Comparison of ENCODE assay signal across 8 mouse cellular contexts in the genomic region with DNA sequence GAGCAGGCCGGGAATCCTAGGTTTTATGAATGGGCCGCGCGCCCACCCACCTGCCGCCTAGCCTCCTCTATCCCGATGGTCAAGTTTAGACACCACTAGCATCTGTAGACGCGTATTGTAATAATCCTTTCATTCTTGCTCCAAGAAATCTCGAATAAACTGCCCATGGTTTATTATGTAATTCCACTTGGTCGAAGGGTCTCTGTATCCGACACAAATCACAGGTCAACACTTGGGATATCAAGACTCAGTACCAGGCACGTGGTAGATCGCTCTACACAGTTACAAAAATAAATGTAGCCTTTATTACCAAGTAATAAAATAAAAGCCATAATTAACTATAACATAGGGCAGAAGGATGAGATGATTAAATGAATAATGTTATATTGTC. TPM values are rescaled to one million over a fixed set of nuclear protein-coding genes. Genes with fewer than 3 reads are reported as not detected.
DNase-seq lines count a peak whose midpoint lies in the region; ATAC-seq and TF ChIP-seq lines count a peak whose summit lies in the region.

No protein-coding gene starts in this region.

- TF ChIP-seq EP300 in ES-Bruce4 (IDR thresholded peaks at IDR 0.05; ENCODE audit: insufficient read depth, low read depth, low read length): no peak

- no peaks in the 10 kb centered on the region for H3K27me3 ChIP-seq in heart, embryonic 13.5 days (replicated peaks)
- H3K27me3 ChIP-seq in ES-Bruce4 (ENCODE audit: control insufficient read depth, insufficient read depth, low read length, poor library complexity, severe bottlenecking): no peaks in the 10 kb centered on the region
- no peaks in the 10 kb centered on the region for H3K27me3 ChIP-seq in forebrain, embryonic 15.5 days
- no peaks in the 10 kb centered on the region for H3K27me3 ChIP-seq in liver, embryonic 15.5 days

- peak overlapping the region; percentile 66 for H3K4me2 ChIP-seq in heart, embryonic 13.5 days
- H3K4me2 ChIP-seq in forebrain, embryonic 15.5 days (replicated peaks): peak overlapping the region; percentile 57
- H3K4me2 ChIP-seq in liver, embryonic 15.5 days: peak overlapping the region; percentile 95

- no peak for DNase-seq in heart, adult 8-10 months (ENCODE audit: low spot score)
- DNase-seq in urinary bladder, postnatal 10 days (ENCODE audit: low spot score): no peak
- no peak for DNase-seq in thymus, postnatal 14 days

- H3K9ac ChIP-seq in heart, embryonic 13.5 days: peak overlapping the region; percentile 94; the same call in 1 of the 2 replicates
- peak overlapping the region; percentile 96; the same call in 1 of the 2 replicates for H3K9ac ChIP-seq in ES-Bruce4 (ENCODE audit: low read depth, poor library complexity, severe bottlenecking)
- peak overlapping the region; percentile 30 for H3K9ac ChIP-seq in forebrain, embryonic 15.5 days (replicated peaks)
- H3K9ac ChIP-seq in liver, embryonic 15.5 days: peak overlapping the region; percentile 88

- ATAC-seq in heart, embryonic 13.5 days (ENCODE audit: extremely low read depth, insufficient number of reproducible peaks, low FRiP score, low TSS enrichment): no peak
- peak; percentile 30 for ATAC-seq in forebrain, embryonic 15.5 days (replicated peaks)
- ATAC-seq in liver, embryonic 15.5 days (ENCODE audit: insufficient read depth): no peak
- ATAC-seq in megakaryocyte-erythroid progenitor cell, adult 5-6 weeks (replicated peaks; ENCODE audit: low FRiP score, low TSS enrichment, poor library complexity, severe bottlenecking): no peak

- H3K4me1 ChIP-seq in heart, embryonic 13.5 days: peaks cover 26% of the 10 kb centered on the region
- H3K4me1 ChIP-seq in ES-Bruce4 (ENCODE audit: control insufficient read depth, insufficient read depth, low read length): peaks cover 3% of the 10 kb centered on the region
- H3K4me1 ChIP-seq in forebrain, embryonic 15.5 days: peaks cover 35% of the 10 kb centered on the region
- H3K4me1 ChIP-seq in liver, embryonic 15.5 days (replicated peaks): peaks cover 26% of the 10 kb centered on the region

- no peak for TF ChIP-seq CTCF in ES-Bruce4 (IDR thresholded peaks at IDR 0.05; ENCODE audit: low read depth, low read length)

- H3K4me3 ChIP-seq in heart, embryonic 13.5 days: peak overlapping the region; percentile 88
- H3K4me3 ChIP-seq in ES-Bruce4 (ENCODE audit: low read depth, low read length): peak overlapping the region; percentile 20; the same call in 1 of the 2 replicates
- peak overlapping the region; percentile 83 for H3K4me3 ChIP-seq in forebrain, embryonic 15.5 days
- H3K4me3 ChIP-seq in liver, embryonic 15.5 days (replicated peaks): peak overlapping the region; percentile 84

- H3K9me3 ChIP-seq in heart, embryonic 13.5 days: no peaks in the 10 kb centered on the region
- no peaks in the 10 kb centered on the region for H3K9me3 ChIP-seq in ES-Bruce4 (replicated peaks; ENCODE audit: control insufficient read depth, insufficient read depth, low read length, poor library complexity, severe bottlenecking)
- no peaks in the 10 kb centered on the region for H3K9me3 ChIP-seq in forebrain, embryonic 15.5 days
- no peaks in the 10 kb centered on the region for H3K9me3 ChIP-seq in liver, embryonic 15.5 days (replicated peaks)

- H3K27ac ChIP-seq in heart, embryonic 13.5 days (replicated peaks): no peak overlapping the region
- H3K27ac ChIP-seq in ES-Bruce4 (ENCODE audit: insufficient read depth, low read length): no peak overlapping the region
- H3K27ac ChIP-seq in forebrain, embryonic 15.5 days (replicated peaks): peak overlapping the region; percentile 99; the same call in 1 of the 2 replicates
- peak overlapping the region; percentile 92; the same call in 1 of the 2 replicates for H3K27ac ChIP-seq in liver, embryonic 15.5 days (replicated peaks)

- TF ChIP-seq POLR2A in ES-Bruce4 (IDR thresholded peaks at IDR 0.05; ENCODE audit: insufficient read depth, low read length): no peak

- 9% methylated on average over 13 of the region's 13 CpGs for WGBS in heart, embryonic 13.5 days
- 10% methylated on average over 13 of the region's 13 CpGs for WGBS in forebrain, embryonic 15.5 days
- WGBS in liver, embryonic 15.5 days (ENCODE audit: insufficient replicate concordance): 7% methylated on average over 13 of the region's 13 CpGs

- peaks cover 50% of the 10 kb centered on the region for H3K36me3 ChIP-seq in heart, embryonic 13.5 days
- peaks cover 10% of the 10 kb centered on the region for H3K36me3 ChIP-seq in ES-Bruce4 (ENCODE audit: control insufficient read depth, insufficient read depth, low read length, poor library complexity, severe bottlenecking)
- H3K36me3 ChIP-seq in forebrain, embryonic 15.5 days: peaks cover 40% of the 10 kb centered on the region
- peaks cover 36% of the 10 kb centered on the region for H3K36me3 ChIP-seq in liver, embryonic 15.5 days (replicated peaks)

RNA-seq across cellular contexts. Expression of gene Pip4k2b, which starts 0.8 kb away (rescaled TPM):
- 0.90 and 1.0 TPM in 2 replicates for polyA plus RNA-seq in heart, embryonic 13.5 days (2015; fragmentation: Nextera tagmentation; extraction: Ambion mirVana)
- total RNA-seq in heart, adult 8-10 months (2022): 10 to 100 TPM; 21.9 to 26.6 (median 25.6) TPM
- 35.0 and 36.6 TPM in 2 replicates for polyA plus RNA-seq in ES-Bruce4 (2011; ENCODE audit: insufficient read depth, insufficient read length, low read depth, missing spikeins)
- 4.1 and 4.8 TPM in 2 replicates for polyA plus RNA-seq in forebrain, embryonic 15.5 days (2015; fragmentation: Nextera tagmentation; extraction: Ambion mirVana)
- polyA plus RNA-seq in liver, embryonic 15.5 days (2015; fragmentation: Nextera tagmentation; extraction: Ambion mirVana): 0.48 and 0.54 TPM in 2 replicates
- total RNA-seq in megakaryocyte-erythroid progenitor cell, adult 5-6 weeks (2014; fragmentation: Nextera tagmentation): 26.4 and 28.6 TPM in 2 replicates
- total RNA-seq in megakaryocyte-erythroid progenitor cell, adult 5-6 weeks (2017): 24.3 and 26.6 TPM in 2 replicates

RNA-seq across cellular contexts. Expression of gene Cwc25, which starts 21.0 kb away (rescaled TPM):
- polyA plus RNA-seq in heart, embryonic 13.5 days (2015; fragmentation: Nextera tagmentation; extraction: Ambion mirVana): 10.2 and 10.5 TPM in 2 replicates
- total RNA-seq in heart, adult 8-10 months (2022): 1 to 10 TPM; 6.1 to 7.1 (median 6.3) TPM
- 14.5 and 16.9 TPM in 2 replicates for polyA plus RNA-seq in ES-Bruce4 (2011; ENCODE audit: insufficient read depth, insufficient read length, low read depth, missing spikeins)
- polyA plus RNA-seq in forebrain, embryonic 15.5 days (2015; fragmentation: Nextera tagmentation; extraction: Ambion mirVana): 18.0 and 18.6 TPM in 2 replicates
- 5.4 and 5.8 TPM in 2 replicates for polyA plus RNA-seq in liver, embryonic 15.5 days (2015; fragmentation: Nextera tagmentation; extraction: Ambion mirVana)
- 17.7 and 18.9 TPM in 2 replicates for total RNA-seq in megakaryocyte-erythroid progenitor cell, adult 5-6 weeks (2014; fragmentation: Nextera tagmentation)
- 20.4 and 23.3 TPM in 2 replicates for total RNA-seq in megakaryocyte-erythroid progenitor cell, adult 5-6 weeks (2017)

RNA-seq across cellular contexts. Expression of gene 1700001P01Rik, which starts 30.4 kb away (rescaled TPM):
- polyA plus RNA-seq in heart, embryonic 13.5 days (2015; fragmentation: Nextera tagmentation; extraction: Ambion mirVana): not detected in 2 replicates
- not detected for total RNA-seq in heart, adult 8-10 months (2022)
- 0.99 TPM in 1 of 2 replicates, not detected in the other for polyA plus RNA-seq in ES-Bruce4 (2011; ENCODE audit: insufficient read depth, insufficient read length, low read depth, missing spikeins)
- polyA plus RNA-seq in forebrain, embryonic 15.5 days (2015; fragmentation: Nextera tagmentation; extraction: Ambion mirVana): 0.39 and 0.75 TPM in 2 replicates
- polyA plus RNA-seq in liver, embryonic 15.5 days (2015; fragmentation: Nextera tagmentation; extraction: Ambion mirVana): not detected in 2 replicates
- 0.89 TPM in 1 of 2 replicates, not detected in the other for total RNA-seq in megakaryocyte-erythroid progenitor cell, adult 5-6 weeks (2014; fragmentation: Nextera tagmentation)
- total RNA-seq in megakaryocyte-erythroid progenitor cell, adult 5-6 weeks (2017): 2.4 TPM in 1 of 2 replicates, not detected in the other

RNA-seq across cellular contexts. Expression of gene Rpl23, which starts 36.9 kb away (rescaled TPM):
- polyA plus RNA-seq in heart, embryonic 13.5 days (2015; fragmentation: Nextera tagmentation; extraction: Ambion mirVana): 376 and 393 TPM in 2 replicates
- total RNA-seq in heart, adult 8-10 months (2022): 100 to 1,000 TPM; 425 to 610 (median 521) TPM
- 777 and 842 TPM in 2 replicates for polyA plus RNA-seq in ES-Bruce4 (2011; ENCODE audit: insufficient read depth, insufficient read length, low read depth, missing spikeins)
- polyA plus RNA-seq in forebrain, embryonic 15.5 days (2015; fragmentation: Nextera tagmentation; extraction: Ambion mirVana): 327 and 370 TPM in 2 replicates
- 185 and 242 TPM in 2 replicates for polyA plus RNA-seq in liver, embryonic 15.5 days (2015; fragmentation: Nextera tagmentation; extraction: Ambion mirVana)
- 2,091 and 2,156 TPM in 2 replicates for total RNA-seq in megakaryocyte-erythroid progenitor cell, adult 5-6 weeks (2014; fragmentation: Nextera tagmentation)
- total RNA-seq in megakaryocyte-erythroid progenitor cell, adult 5-6 weeks (2017): 1,518 and 2,802 TPM in 2 replicates

RNA-seq across cellular contexts. Expression of gene Psmb3, which starts 42.1 kb away (rescaled TPM):
- 371 and 445 TPM in 2 replicates for polyA plus RNA-seq in heart, embryonic 13.5 days (2015; fragmentation: Nextera tagmentation; extraction: Ambion mirVana)
- 100 to 1,000 TPM; 145 to 154 (median 150) TPM for total RNA-seq in heart, adult 8-10 months (2022)
- 296 and 332 TPM in 2 replicates for polyA plus RNA-seq in ES-Bruce4 (2011; ENCODE audit: insufficient read depth, insufficient read length, low read depth, missing spikeins)
- 460 and 475 TPM in 2 replicates for polyA plus RNA-seq in forebrain, embryonic 15.5 days (2015; fragmentation: Nextera tagmentation; extraction: Ambion mirVana)
- polyA plus RNA-seq in liver, embryonic 15.5 days (2015; fragmentation: Nextera tagmentation; extraction: Ambion mirVana): 236 and 247 TPM in 2 replicates
- total RNA-seq in megakaryocyte-erythroid progenitor cell, adult 5-6 weeks (2014; fragmentation: Nextera tagmentation): 226 and 360 TPM in 2 replicates
- 171 and 175 TPM in 2 replicates for total RNA-seq in megakaryocyte-erythroid progenitor cell, adult 5-6 weeks (2017)

Comparison
In these comparisons a context has a peak if more than half of its experiments do, and no peak if none do; other contexts are left out.
1. H3K27ac ChIP-seq: peak in forebrain, embryonic 15.5 days (single experiment) and liver, embryonic 15.5 days (single experiment); none in heart, embryonic 13.5 days (single experiment) and ES-Bruce4 (single experiment).
2. H3K4me3 ChIP-seq: peak in every context shown above with its lines; median percentile 88 in heart, embryonic 13.5 days; 84 in liver, embryonic 15.5 days; 83 in forebrain, embryonic 15.5 days; 20 in ES-Bruce4.
3. H3K9ac ChIP-seq: peak in every context shown above with its lines; median percentile 96 in ES-Bruce4; 94 in heart, embryonic 13.5 days; 88 in liver, embryonic 15.5 days; 30 in forebrain, embryonic 15.5 days.
4. Peak in every context shown above with its lines, with median percentiles within 50 percentile points of each other: H3K4me2 ChIP-seq.